Mouse (Mus musculus): ENCODE results near the gene Rab17.

The Rab17 gene

GRCm38 (mm10) chr1:90928575-90928934, 40.9 kb downstream of the Rab17 start:
- peak; percentile 50 for DNase-seq (ENCODE audit: low read depth, low spot score)

- no peak for DNase-seq (ENCODE audit: low read depth, low spot score)
Observed at GRCm38 (mm10) chr1:90927929-90928574, 41.4 kb downstream of the Rab17 start.

DNA sequence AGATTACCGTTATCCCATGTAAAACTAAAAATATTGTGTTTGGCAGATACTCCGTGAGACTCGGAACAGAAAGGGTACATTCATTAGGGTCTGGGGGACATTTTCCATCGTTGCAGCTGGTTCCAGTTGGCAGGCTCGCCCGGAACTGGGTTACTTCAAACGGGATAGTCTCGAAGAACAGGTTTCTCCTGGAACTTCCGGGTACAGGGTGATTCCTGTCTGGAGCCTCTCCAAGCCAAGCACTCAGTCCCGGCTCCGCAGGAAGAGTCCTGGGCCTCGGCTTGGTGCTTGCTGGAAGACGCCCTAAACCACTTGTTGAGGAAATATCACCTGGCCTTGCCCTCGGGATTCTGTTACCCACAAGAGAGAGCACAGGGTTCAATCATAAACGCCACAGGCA, 42.2 kb downstream of the Rab17 start:
- DNase-seq (ENCODE audit: low read depth, low spot score): no peak

DNA sequence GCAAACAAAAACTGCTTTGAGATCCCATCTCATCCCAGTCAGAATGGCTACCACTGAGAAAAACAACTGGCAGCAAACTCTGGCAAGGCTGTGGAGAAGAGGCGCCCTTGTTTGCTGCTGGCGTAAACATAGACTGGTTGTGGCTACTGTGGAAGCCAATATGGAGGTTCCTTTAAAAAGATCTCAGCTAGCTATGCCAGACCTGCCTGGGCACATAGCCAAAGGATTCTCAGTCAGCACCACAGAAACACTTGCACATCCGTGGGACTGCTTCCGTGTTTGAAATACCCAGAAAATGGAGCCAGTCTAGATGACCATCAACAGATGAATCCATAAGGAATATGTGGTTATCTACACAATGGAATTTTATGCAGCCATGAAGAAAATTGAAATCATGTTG, 43.4 kb downstream of the Rab17 start:
- DNase-seq (ENCODE audit: low read depth, low spot score): no peak

DNA sequence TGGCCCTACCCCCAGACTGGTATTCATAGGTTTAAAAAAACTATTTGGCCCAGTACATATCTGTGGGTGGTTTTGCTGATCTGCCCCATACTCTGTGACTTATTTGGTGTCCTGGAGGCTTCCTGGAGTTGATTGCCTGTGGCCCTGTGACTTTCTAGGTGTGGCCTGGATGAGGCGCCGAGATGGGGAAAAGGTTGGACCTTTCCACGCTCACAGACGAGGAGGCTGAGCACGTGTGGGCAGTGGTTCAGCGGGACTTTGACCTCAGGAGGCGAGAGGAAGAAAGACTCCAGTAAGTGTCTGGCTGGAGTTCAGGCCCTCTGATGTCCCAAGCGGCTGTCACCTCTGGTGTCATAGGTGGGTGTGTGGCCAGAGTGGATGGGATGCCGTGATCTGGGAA, 47.8 kb downstream of the Rab17 start:
- no peak for DNase-seq (ENCODE audit: low read depth, low spot score)

GRCm38 (mm10) chr1:90917509-90917908, 52.0 kb downstream of the Rab17 start:
- DNase-seq (ENCODE audit: low read depth, low spot score): no peak

- DNase-seq (ENCODE audit: low read depth, low spot score): no peak
Observed at GRCm38 (mm10) chr1:90914948-90915569, 54.4 kb downstream of the Rab17 start, which contains the start of gene Mlph. Gene Mlph (plus strand): TSS chr1:90915085.

DNA sequence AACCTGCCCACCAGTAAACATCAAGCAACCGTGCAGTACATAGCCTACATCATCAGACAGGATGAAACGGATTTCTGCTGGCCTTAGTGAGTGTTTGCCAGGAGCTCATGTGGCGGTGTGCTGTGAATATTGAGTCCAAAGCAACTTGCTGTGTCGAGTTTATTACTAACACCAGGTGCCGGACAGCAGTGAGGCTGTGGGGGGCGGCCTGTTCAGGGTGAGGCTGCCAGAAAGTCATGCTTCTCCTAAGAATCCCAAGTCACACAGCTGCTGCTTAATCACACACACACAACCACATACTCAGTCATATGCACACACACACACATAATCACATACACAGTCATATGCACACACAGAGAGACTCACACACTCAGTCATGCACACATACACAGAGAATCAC, 56.2 kb downstream of the Rab17 start:
- no peak for DNase-seq (ENCODE audit: low read depth, low spot score)

DNA sequence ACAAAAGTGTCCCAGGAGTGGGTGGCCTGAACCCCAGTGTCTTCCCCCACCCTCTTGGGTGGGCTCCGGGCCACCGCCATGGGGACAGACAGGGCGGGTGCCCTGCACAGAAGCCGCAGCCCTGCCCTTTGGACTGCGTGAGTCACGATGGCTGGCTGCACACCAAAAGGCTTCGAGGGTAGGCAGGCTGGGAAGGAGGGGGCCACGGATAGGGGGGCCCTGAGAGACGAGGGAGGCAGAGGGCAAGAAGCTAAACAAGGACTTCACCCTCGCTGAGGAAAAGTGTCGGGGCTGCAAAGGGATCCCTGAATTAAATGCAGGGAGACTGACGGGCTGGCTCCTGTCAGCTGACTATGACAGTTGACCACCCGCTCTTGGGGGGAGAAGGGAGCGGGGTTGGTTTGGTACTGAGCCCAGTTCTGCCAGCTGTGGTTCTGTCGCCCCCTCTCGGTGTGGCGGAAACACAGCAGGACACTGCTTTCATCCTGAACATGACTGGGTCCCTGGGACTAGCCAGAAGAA, 59.8 kb downstream of the Rab17 start:
- DNase-seq (ENCODE audit: low read depth, low spot score): no peak

- no peak for DNase-seq (ENCODE audit: low read depth, low spot score)
Observed at GRCm38 (mm10) chr1:90909161-90909560, 60.3 kb downstream of the Rab17 start.

Data from retina, adult 2 months (tissue).